Mouse (Mus musculus) ES-E14 (cell line): ENCODE measurements at regions not wholly inside any gene's neighbourhood (a gene's known extent, or its start where the extent isn't known, plus 50 kb on each side); places are given as distances from the start of the nearest gene placed in this dataset.

Experiments used
- MAFK ChIP-seq: IDR thresholded peaks from 2 replicates; pipeline ENCODE4 v1.6.1; 2014; ENCODE audit warnings: mild to moderate bottlenecking, low read depth, low read length, inconsistent platforms; ENCODE audit not compliant: insufficient read depth
- ZC3H11A ChIP-seq: IDR thresholded peaks from 2 replicates; pipeline ENCODE4 v1.6.1; 2012; ENCODE audit warnings: low read depth, mild to moderate bottlenecking, inconsistent platforms, low read length, borderline replicate concordance
- ZNF384 ChIP-seq: IDR thresholded peaks from 2 replicates; pipeline ENCODE4 v1.6.1; 2012; ENCODE audit warnings: low read depth, low read length, inconsistent platforms

DNA sequence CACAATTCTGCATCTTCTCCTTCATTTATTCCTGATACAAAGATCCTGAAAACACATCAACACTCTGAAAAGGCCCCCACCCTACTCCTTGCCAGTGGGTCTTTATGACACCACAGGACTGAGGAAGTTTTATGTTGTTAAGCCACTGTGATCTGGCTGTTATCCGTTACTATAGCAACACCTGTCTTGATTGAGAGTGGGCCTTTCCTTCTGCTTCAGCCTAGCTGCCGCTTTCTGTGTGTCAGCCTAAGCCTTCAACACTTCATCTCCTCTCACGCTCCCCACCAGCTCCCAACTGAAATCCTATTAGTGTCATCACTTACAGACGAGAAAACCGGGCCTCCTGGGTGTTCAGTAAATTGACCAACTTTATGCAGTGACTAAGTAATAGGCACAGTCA, 203.6 kb upstream of the Srrm4 start:
- TF ChIP-seq MAFK (no peak), ZNF384 (no peak), ZC3H11A (no peak)
